Mouse (Mus musculus) lung, postnatal 4 days (tissue): ENCODE data around the gene Zfand3.
A peak's percentile ranks its signal among the peaks of the same experiment; 100 is the strongest.

Experiments used
- DNase-seq, 2 experiments: peaks; one replicate each; pipeline ENCODE4 v3.0.0; 2021

Zfand3 gene

DNA sequence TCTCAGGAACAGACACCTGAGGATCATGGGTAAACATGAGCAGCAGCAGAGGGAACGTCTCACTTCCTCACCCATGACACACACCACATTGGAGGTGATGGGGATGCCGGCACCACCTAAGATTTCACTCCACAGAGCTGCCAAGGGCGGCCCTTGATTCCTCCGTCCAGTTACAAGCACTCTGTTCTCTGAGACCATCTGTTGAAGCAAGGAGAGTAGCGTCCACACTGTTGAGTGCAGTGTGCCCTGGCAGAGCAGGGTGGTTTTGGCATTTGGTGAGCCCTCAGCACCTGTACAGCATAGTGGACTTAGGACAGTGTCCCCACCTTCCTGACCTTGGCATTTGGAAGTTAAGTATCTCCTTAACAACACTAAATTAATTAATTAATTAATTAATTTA is 107.0 kb downstream of the Zfand3 start:
- DNase-seq: no peak

DNA sequence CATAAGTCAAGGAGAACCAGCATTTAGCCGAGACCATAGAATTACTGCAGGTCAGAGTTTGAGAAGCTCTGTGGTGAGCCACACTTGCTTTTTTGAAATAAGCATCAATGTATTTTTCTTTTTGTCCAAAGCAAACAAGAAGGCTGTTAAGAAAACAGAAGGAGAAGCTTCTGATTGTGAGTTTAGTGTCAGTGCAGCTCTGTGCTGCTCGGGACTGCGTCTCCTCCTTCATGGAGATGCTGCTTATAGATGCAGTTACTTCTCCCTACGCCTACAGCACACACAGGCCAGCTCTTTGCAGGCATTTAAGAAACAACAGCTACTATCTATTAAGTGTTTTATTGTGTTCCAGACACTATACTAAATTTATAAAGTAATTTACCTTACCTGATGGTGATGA is 107.5 kb downstream of the Zfand3 start:
- no peak for DNase-seq

DNA sequence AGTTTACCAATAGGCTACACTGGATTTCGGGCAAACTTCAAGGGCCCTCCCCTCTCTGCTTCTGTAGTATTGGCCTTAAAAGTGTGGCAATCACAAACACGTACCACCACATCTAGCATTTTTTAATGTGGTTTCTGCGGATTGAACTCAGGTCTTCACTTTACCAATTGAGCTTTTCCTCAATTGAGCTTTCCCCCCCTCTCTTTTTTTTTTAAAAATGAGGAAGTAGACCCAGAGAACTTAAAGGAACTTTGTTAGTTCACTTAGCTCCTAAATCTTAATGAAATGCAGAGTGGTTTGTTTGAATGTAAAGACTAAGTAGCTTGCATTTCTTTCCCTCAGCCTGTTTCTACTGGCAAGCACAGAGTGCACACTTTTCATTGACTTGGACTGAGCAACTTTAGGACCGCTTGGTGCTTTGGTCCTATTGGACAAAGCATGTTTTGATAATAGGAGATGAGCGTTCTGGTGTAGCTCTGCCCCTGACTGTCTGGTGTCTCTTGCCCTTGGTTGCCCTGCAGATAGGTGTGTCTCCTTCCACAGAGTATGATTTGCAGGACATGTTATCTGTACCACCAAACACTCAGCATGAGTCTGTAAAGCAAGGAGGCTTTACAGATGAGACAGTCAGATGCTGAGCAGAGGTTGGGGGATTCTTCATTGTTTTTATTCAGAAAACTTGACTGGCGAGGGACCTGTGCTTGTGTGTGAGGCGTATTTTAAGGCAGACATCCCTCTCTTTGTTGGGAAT is 108.2 kb downstream of the Zfand3 start:
- DNase-seq: no peak

DNA sequence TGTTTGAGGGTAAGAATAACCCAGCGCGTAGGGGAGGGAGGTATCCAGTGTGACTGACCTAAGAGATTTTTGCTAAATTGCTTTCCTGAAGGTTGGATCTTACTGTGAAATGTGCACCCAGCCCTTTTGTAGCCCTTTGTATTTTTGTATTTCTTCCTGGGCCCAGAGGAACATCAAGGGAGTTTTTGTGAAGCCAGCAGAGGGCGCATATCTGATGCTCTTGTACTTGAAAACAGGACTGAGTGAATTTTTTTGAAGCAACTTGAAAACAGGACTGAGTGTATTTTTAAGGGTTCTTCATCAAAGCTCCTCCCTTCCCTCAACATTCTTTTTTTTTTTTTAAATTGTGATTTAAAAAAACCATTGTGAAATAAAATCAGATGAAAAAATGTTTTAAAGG is 110.2 kb downstream of the Zfand3 start:
- peak in 1 of 2 experiments; percentile 39 for DNase-seq

DNA sequence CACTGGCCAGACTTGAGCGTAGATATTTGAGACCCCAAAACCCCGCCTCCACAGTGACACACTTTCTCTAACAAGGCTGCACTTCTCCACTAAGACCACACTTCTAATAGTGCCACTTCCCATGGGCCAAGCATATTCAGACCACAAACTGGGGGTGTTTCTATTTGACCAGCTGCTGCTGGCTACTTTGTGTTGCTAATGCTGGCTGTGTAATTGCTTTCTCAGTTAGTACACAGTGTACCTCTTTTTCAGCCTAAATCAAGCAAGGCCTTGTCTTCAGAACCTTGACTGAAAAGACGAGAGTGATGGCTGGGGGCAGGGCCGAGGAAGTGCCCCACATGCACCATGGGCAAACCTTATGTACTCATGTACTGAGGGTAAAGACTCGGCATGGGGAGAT is 111.7 kb downstream of the Zfand3 start:
- no peak for DNase-seq

DNA sequence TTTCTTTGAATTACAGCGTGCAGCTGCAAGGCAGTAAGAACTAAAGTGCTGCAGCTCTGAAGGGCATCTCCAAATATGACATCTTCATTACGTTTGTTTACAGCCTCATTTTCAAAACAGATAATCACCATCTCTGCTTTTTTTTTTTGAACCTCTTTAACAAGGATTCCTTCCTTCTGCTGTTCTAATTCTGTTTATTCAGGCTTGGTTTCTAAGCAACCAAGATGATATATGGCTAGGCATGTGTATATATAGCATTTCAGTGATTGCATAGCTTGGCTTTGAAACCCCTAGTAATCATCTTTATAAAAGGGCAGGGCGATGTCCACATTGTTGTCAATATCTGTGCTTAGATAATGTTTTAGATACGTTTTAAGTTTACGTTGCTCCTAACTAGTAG is 113.5 kb downstream of the Zfand3 start:
- DNase-seq: no peak

DNA sequence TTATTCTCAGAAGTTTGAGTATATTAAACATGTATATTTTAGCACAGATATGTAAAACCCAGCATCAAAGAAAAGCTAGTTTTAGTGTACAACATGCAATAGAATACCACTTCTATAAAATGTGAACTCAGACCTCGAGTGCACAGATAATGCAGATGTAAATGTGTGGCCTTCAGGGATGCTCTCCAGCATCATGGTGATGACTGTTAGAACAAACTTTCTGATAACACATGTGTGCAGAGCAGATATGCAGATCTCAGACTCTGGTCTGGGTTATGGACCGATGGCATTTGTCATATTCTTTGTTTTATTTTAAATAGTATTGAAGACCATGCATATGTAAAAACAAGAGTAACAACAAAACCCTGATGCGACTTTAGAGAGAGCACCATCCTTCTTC is 117.7 kb downstream of the Zfand3 start:
- DNase-seq: no peak

DNA sequence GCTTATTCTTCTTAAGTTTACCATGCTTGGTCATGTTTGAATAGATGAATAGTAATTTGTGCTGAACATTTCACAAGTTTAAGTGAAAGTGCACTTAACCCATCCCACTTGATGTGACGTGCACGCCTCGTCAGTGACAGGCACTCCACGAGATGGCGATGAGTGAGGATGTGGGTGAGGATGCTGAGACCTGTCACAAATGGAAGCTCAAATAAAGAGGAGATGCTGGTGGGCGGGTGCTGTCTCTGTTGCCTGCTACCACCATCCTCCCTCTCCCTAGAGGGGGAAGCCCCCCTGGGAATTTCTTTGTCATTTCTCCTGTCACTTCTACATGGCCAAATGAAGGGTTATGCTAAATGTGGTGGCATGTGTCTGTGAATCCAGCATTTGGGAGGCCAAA is 123.9 kb downstream of the Zfand3 start:
- no peak for DNase-seq

DNA sequence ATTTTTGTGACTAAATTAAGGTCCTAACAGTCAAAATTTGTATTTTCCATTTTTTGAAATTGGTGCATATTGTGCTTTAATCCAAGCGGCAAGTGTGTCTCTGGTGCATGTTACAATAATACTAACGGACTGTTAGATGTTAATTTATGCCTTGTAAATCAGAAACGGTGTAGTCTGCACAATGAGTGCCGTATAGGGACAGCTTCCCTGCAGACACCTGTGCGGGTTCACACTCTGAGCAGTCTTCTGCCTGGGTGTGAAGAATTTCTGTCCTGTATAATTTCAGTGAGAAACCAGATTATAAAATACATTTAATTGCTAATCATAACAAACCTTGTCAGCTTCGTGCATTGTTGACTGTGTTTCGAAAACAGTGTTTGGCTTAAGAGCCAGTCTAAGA is 124.7 kb downstream of the Zfand3 start:
- DNase-seq: no peak

DNA sequence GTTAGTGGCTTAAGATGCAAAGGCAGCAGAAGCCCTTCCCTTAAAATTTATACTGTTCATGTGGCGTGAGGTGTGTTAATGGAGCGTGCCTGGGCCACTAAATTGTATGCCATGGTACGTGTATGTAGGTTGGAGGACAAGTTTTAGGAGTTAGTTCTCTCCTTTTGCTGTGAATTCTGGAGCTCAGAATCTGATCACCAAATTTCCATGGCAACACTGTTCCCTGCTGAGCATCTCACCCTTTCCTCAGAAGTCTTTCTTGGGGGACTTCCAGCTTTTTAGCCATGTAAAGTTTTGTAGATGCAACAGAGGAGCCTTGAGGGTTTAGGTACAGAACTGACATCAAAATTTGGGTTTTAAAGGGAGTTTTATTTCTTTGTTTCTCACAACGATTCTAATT is 125.8 kb downstream of the Zfand3 start:
- no peak for DNase-seq

DNA sequence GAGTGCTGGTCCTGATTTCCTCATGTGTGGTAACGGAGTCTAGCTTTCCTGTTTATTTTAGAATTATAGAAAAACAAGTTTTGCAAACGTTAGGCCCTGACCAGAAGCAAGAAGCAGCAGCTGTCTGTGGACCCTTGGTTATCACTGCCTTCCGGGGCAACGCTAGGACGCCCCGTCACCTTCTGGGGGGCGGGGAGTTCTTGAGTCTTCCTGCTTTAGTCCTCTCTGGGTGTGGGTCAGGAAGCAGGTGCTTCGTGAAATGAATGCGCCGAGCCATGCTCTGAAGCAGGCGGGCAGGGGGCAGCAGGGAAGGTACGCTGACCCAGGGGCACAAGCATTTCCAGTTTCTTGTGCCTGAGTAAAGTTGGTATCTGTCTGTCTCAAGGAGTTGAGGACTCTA is 129.1 kb downstream of the Zfand3 start:
- DNase-seq: no peak

DNA sequence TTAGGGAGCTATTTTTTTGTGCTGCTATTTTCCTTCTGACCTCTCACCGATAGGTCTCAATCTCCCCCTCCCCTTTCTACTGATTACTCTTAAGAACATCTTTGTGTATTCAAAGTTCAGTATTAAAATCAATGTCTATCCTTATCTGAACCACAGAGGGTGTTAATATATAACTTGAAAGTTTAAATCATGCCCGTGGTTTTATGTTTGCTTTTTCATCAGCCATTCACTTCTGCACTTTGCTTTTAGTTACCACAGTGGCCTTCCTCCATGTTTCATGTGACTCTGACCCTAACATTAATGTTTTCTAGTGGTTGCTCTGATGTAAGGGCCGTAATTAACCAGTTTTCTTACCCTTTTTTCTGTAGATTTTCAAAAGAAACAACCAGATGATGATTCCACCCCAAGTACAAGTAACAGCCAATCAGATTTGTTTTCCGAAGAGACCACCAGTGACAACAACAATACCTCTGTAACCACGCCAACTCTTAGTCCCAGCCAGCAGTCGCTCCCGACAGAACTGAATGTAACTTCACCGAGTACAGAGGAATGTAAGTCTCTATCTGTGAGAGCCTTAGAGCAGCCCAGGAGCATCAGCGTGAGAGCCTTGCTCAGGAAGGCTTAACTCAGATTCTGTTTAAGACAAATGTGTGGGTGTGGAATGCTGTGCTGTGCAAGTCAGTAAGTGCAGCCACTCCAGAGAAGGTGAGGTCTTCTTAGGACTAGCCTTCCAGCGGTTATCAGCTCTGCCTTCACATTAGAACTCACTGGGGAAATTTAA is 130.6 kb downstream of the Zfand3 start:
- no peak for DNase-seq

DNA sequence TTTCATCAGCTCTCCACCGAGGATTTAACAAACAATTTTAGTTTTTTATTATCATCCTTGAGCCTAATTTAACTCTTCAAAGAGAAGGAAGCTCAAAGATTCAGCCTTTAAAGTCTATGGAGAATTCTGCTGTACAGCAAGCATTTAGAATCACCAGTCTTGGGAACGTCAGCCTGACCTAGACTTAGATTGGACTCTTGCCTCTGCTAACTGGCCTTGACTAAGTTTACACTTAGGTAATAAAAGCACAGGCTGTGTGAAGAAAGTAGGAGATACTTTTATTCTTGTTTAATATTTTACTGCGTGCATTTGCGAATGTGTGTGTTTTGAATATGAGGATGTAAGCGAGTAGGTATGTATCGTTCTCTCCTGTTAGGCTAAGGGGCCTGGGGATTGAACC is 131.4 kb downstream of the Zfand3 start:
- DNase-seq: no peak

DNA sequence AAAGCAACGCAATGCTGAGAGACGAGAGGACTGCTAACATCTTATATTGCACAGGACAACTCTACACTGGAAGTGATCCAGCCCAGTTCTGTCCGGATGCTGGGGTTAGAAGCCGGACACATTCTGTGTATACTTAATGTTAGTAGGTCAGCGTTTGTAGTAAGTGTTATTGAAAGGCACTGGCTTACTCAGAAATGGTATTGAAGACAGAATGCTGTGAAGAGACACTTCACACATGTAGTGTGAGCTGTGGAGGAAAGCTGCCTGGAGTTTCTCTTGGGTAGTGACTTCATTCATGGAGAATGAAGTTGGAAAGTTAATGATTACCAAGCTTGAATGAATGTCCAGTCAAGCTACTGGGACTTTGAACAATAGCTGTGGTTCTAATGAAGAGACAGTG is 132.2 kb downstream of the Zfand3 start:
- DNase-seq: peak; percentile 26 to 63

DNA sequence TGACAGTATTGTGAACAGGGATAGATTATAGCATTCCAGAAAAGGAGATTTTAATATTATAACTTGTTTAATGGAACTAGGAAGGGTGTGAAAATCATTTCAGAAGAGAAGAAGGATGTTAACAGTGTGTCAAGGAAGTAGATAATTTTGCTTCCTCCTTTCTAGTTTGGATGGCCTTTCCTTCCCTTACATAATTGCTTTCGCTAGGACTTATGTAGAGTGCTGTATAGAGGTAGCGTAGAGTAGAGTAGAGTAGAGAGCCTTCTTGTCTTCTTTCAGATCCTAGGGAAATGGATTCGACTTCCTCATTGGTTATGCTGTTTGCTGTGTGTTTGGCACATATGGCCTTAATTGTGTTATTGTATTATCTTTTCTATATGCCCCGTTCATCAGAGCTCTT is 132.6 kb downstream of the Zfand3 start:
- DNase-seq: no peak

DNA sequence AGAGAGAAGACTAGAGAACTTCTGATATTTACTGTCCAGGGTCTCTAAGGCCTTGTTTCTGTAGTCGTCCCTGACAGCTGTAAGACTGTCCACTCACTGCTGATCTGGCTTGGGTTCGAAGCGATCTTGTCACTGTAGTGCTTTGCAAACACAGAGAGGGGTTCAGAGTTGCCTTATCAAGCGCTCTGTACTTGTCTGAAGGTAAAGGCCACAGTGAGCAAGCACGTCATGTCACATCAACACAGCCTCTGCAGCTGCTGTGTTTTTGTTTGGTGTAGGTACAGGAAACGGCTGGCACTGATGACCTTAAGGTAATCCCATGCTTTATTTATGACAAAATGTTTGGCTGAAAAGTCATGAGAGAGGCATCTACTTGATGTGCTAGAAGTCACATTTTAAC is 139.6 kb downstream of the Zfand3 start:
- no peak for DNase-seq

DNA sequence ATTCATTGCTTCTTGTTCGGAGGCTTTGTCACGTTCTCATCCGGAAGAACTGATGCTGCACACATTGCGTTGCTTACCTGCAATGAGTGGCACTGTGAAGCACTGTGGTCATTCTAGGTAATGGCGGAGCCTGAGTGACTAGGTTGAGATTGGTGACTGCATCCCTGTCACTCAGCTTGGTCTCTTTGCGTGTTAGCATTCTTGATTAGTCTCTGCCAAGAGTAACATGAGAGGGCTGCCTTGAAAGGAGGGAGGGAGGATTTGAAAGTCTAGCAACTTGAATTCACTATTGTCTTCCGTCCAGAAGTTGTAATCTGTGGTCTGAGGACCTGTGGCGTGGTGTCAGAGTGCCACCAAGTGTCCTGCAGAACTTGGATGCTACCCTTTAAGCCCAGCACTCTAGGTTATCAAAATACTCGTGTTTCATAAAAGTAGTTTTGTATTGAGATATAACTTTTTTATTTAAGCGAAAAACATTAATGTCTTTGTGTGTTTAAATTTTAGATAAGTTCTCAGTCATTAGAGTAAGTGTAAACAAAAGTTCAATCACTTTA is 141.1 kb downstream of the Zfand3 start:
- DNase-seq: no peak

DNA sequence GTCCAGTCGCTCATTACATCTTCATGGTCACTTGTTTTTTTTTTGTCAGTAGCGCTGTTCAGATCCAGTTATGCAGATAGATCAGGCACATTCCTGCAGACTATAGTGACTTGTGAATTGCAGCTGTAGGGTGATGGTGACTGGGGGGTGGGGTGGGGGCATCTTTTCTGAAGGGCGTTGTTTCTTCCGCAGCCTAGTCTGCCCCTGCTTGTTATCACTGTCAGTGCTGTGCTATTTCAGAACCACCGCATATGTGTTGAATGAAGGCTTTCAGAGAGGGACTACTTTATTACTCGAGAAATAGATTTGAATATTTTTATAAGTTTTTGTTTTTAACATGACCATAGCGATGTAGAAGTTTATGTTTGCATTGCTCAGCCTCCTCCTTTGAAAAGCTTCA is 142.0 kb downstream of the Zfand3 start:
- no peak for DNase-seq

DNA sequence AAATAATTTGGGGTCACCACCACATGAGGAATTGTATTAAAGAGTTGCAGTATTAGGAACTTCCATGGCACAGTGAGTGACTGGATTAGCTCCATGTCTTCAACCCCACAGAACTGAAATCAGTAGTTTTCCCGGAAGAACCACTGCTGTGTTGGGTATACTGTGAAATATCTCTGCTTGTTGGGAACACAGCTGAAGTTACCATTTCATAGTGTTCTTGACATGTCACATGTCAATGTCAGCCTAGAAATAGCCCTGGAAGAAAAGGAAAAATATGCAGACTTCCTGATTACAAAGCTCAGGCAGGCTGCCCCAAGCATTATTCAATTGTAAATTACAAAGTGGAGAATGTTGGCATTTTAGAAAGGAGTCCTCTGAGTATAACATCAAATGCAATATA is 143.4 kb downstream of the Zfand3 start:
- no peak for DNase-seq

DNA sequence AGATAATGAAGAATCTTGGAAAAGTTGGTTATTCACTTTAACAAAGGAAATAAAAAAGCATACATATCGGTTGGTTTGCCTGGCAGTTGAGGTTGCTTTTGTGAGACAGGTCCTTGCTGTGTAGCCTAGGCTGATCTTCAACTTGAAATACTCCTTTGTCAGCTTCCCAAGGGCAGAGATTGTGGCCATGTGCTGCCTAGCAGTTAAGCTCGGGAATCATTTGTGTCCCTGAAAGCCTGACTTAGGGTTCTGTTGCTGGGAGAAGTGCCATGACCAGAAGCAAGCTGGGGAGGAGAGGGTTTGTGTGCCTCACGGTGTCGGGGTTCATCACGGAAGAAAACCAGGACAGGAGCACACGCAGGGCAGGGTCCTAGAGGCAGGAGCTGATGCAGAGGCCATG is 143.8 kb downstream of the Zfand3 start:
- no peak for DNase-seq

DNA sequence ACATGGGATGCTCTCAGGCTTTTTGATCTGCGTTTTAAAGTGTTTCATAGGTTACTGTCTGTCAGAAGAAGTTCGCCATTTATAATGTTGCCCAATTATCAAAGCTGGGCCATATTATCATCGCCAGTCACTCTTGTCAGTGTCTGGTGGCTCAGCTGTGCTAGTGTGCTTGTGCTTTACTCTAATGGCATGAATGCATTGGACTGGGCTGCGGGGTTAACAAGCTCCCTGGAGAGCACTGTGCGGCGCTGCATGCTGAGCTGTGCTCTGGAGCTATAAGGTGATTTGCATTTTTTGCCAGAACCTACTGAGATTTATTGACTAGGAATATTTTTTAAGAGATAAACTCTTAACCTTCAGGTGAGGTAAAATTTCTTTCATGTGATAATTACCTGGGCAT is 145.4 kb downstream of the Zfand3 start:
- DNase-seq: no peak

DNA sequence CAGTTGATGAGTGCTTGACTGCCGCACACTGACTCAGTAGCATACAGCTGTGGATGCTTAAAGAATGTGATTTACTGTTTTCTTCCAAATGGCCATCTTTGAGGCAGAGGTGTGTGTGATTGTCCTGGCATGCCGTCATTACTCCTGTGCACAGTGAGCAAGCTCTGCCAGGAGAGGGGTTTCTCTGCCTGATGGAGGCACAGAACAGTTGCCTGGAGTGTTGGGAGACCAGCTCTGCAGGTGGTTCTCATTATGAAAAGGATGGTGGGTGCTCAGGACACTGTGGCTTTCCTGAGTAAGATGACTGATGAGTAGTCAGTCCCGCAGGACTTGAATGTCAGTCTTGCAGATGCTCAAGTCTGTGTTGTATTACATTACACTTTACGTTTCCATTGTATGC is 149.6 kb downstream of the Zfand3 start:
- DNase-seq: no peak

DNA sequence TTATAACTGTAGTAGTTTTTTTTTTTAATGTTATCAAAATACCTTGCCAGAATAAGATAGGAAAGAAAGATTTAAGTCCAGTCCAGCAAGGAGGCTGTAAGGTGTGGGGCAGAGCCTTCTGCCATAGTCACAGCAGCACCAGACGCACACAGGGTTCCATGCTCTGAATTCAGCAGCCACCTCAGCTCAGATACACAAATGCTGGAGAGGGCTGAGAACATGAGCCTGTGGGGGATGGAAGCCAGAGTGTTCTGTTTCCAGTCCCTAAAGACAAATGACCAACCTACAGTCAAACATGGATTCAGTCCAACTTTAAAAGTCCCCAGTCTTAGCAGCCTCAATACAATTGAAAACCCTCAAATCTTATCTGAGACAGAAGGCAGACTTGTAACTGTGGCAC is 150.3 kb downstream of the Zfand3 start:
- no peak for DNase-seq

DNA sequence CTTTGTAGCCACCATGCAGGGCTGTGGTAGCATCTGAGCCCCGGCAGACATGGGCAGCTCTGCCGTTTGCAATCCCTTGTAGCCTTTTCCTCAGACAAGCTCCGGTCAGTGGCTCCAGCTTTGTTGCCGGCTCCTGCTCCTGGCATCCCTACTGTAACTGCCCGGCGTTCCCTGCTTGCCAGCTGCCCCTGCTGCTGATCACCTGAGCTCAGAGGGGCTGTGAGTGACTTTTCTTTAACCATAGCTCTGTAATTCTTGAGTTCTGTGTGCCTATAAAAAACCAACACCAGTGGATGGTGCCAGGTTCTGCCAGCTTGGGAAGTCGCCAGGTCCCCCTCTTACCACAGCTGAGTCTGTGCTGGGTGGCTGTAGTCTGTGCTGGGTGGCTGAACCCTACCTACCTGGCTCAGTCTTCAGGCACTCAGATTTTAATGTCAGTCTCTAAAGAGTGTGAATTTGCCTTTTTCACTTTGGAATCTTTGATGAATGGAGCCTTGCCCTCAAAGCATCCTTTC is 150.9 kb downstream of the Zfand3 start:
- DNase-seq: no peak
